Mouse (Mus musculus) midbrain, postnatal 0 days (tissue): ENCODE measurements around the gene Crebl2. TPM values are rescaled to one million over a fixed set of nuclear protein-coding genes. Genes with fewer than 3 reads are reported as not detected.

Source experiments
- ATAC-seq: fragments of 200-750 bp; cut with Nextera tagmentation; 2 replicates; pipeline ENCODE4 v1.8.0; 2017; ENCODE audit warnings: moderate number of reproducible peaks, mild to moderate bottlenecking, moderate TSS enrichment, moderate library complexity; ENCODE audit not compliant: low FRiP score
- DNase-seq: peaks from one replicate; pipeline ENCODE4 v3.0.0-alpha.2; 2015; ENCODE audit warnings: low spot score
- H3K27ac ChIP-seq: fragments of 300-500 bp; sonication (generic); 2 replicates; pipeline ENCODE4 v1.5.1; 2014; ENCODE audit warnings: low read depth, mild to moderate bottlenecking, low read length, mixed read lengths
- H3K27me3 ChIP-seq: fragments of 300-500 bp; sonication (generic); 2 replicates; pipeline ENCODE4 v1.6.1; 2014; ENCODE audit warnings: low read length, control low read depth, mixed read lengths; ENCODE audit not compliant: insufficient read depth
- H3K36me3 ChIP-seq: fragments of 300-500 bp; sonication (generic); 2 replicates; pipeline ENCODE4 v1.6.1; 2014; ENCODE audit warnings: low read length, control low read depth, mixed read lengths; ENCODE audit not compliant: insufficient read depth
- H3K4me1 ChIP-seq: fragments of 300-500 bp; sonication (generic); 2 replicates; pipeline ENCODE4 v1.6.1; 2014; ENCODE audit warnings: mild to moderate bottlenecking, control low read depth, antibody characterized with exemption, low read length, mixed read lengths; ENCODE audit not compliant: insufficient read depth
- H3K4me2 ChIP-seq: fragments of 300-500 bp; sonication (generic); 2 replicates; pipeline ENCODE4 v1.6.1; 2014; ENCODE audit warnings: low read depth, mild to moderate bottlenecking, low read length, mixed read lengths; ENCODE audit not compliant: poor library complexity, severe bottlenecking
- H3K4me3 ChIP-seq: fragments of 300-500 bp; sonication (generic); 2 replicates; pipeline ENCODE4 v1.5.1; 2014; ENCODE audit warnings: low read depth, mild to moderate bottlenecking, low read length, moderate library complexity
- H3K9ac ChIP-seq: fragments of 300-500 bp; sonication (generic); replicated peaks from 2 replicates; pipeline ENCODE4 v1.6.1; 2014; ENCODE audit warnings: mild to moderate bottlenecking, low read length, moderate library complexity, mixed read lengths; ENCODE audit not compliant: poor library complexity, severe bottlenecking
- H3K9me3 ChIP-seq: fragments of 300-500 bp; sonication (generic); 2 replicates; pipeline ENCODE4 v1.6.1; 2016; ENCODE audit warnings: low read length, control low read depth
- CTCF ChIP-seq: IDR thresholded peaks from 2 replicates; pipeline ENCODE4 v1.5.1; 2016; ENCODE audit warnings: antibody characterized with exemption, mild to moderate bottlenecking
- WGBS: fragments of 180-500 bp; shearing (Covaris S2); extraction: QIAGEN DNeasy Blood & Tissue Kit; methylation state at CpG from one replicate; pipeline ENCODE4 v1.1.7; 2014; 5-methylcytosine and 5-hydroxymethylcytosine counted together
- polyA plus RNA-seq: library from polyadenylated mRNA; unstranded; fragments of >200 nt; fragmentation: Nextera tagmentation; extraction: Ambion mirVana; gene quantifications from 2 replicates; pipeline ENCODE4 v1.2.1, GENCODE M21; 2015
- total RNA-seq: library from RNA; depleted of rRNA; stranded (reverse); fragments of >200 nt; gene quantifications from 2 replicates; pipeline ENCODE4 v1.2.3, GENCODE M21; 2014; rRNA removed

Gene Crebl2
- total and polyA plus RNA-seq, 2 experiments from 2014 or later: 3.5 to 10.0 TPM

- no peak overlapping the region for H3K27ac ChIP-seq
- H3K9me3 ChIP-seq: no peaks in the 10 kb centered on the region
- DNase-seq (no peak), ATAC-seq (no peak)
- TF ChIP-seq CTCF: no peak
- no peak overlapping the region for H3K4me3 ChIP-seq
- no peak overlapping the region for H3K9ac ChIP-seq
- H3K27me3 ChIP-seq: no peaks in the 10 kb centered on the region
- WGBS: 91% methylated on average over 1 of the region's 1 CpGs
- H3K4me1 ChIP-seq: no peaks in the 10 kb centered on the region
- H3K36me3 ChIP-seq: no peaks in the 10 kb centered on the region
- no peak overlapping the region for H3K4me2 ChIP-seq
These were observed 75.9 kb downstream of the Crebl2 start for GRCm38 (mm10) chr6:134905811-134906210.

Other genes starting within 250 kb of the Crebl2 start
- 2.0 and 2.8 TPM in 2 replicates for gene Mansc1, start 197.7 kb upstream of the Crebl2 start, total RNA-seq
- gene Mansc1, start 197.7 kb upstream of the Crebl2 start, polyA plus RNA-seq: 1.6 and 1.7 TPM in 2 replicates
- 56.0 and 59.0 TPM in 2 replicates for gene Borcs5, start 190.6 kb upstream of the Crebl2 start, total RNA-seq
- gene Borcs5, start 190.6 kb upstream of the Crebl2 start, polyA plus RNA-seq: 39.6 and 42.7 TPM in 2 replicates
- 3.9 and 6.6 TPM in 2 replicates for gene Dusp16, start 37.5 kb upstream of the Crebl2 start, total RNA-seq
- gene Dusp16, start 37.5 kb upstream of the Crebl2 start, polyA plus RNA-seq: 2.8 and 3.2 TPM in 2 replicates
- gene Gpr19, start 68.4 kb downstream of the Crebl2 start, total RNA-seq: 32.1 and 34.2 TPM in 2 replicates
- gene Gpr19, start 68.4 kb downstream of the Crebl2 start, polyA plus RNA-seq: 38.5 and 41.6 TPM in 2 replicates
- gene Cdkn1b, start 90.2 kb downstream of the Crebl2 start, total RNA-seq: 48.5 and 58.8 TPM in 2 replicates
- 23.9 and 25.6 TPM in 2 replicates for gene Cdkn1b, start 90.2 kb downstream of the Crebl2 start, polyA plus RNA-seq
- gene Apold1, start 151.6 kb downstream of the Crebl2 start, total RNA-seq: 5.8 and 6.1 TPM in 2 replicates
- gene Apold1, start 151.6 kb downstream of the Crebl2 start, polyA plus RNA-seq: 4.3 and 5.1 TPM in 2 replicates
- 27.5 and 43.5 TPM in 2 replicates for gene Ddx47, start 181.5 kb downstream of the Crebl2 start, total RNA-seq
- gene Ddx47, start 181.5 kb downstream of the Crebl2 start, polyA plus RNA-seq: 58.1 and 58.4 TPM in 2 replicates
- not detected in 2 replicates for gene Gprc5a, start 235.5 kb downstream of the Crebl2 start, total RNA-seq
- 0.21 and 0.49 TPM in 2 replicates for gene Gprc5a, start 235.5 kb downstream of the Crebl2 start, polyA plus RNA-seq